Mouse (Mus musculus): ENCODE results near the gene Ttbk1.
A peak's percentile ranks its signal among the peaks of the same experiment; 100 is the strongest.
"Not testable (repeated sequence)": the region's sequence is repeated elsewhere in the genome, so short reads cannot be mapped to it uniquely, and the experiment has no call there.

Ttbk1 gene

GRCm38 (mm10) chr17:46487431-46487830 is at the start of gene Ttbk1:
TSS of gene Ttbk1 (minus strand) at chr17:46487675.
- no peak for DNase-seq (ENCODE audit: low read depth, low spot score)

GRCm38 (mm10) chr17:46525579-46526307 is 38.3 kb upstream of the Ttbk1 start:
- peak; percentile 50 for DNase-seq (ENCODE audit: low read depth, low spot score)

GRCm38 (mm10) chr17:46525065-46525464 is 37.6 kb upstream of the Ttbk1 start:
- DNase-seq (ENCODE audit: low read depth, low spot score), result no peak

- DNase-seq (ENCODE audit: low read depth, low spot score), result no peak
Observed at GRCm38 (mm10) chr17:46521963-46522668, 34.6 kb upstream of the Ttbk1 start.

- no peak for DNase-seq (ENCODE audit: low read depth, low spot score)
Observed at GRCm38 (mm10) chr17:46521174-46521573, 33.7 kb upstream of the Ttbk1 start.

- peak; percentile 63 for DNase-seq (ENCODE audit: low read depth, low spot score)
Observed at GRCm38 (mm10) chr17:46520385-46520979, 33.0 kb upstream of the Ttbk1 start.

- DNase-seq (ENCODE audit: low read depth, low spot score), result no peak
Observed at GRCm38 (mm10) chr17:46519971-46520370, 32.5 kb upstream of the Ttbk1 start.

- no peak for DNase-seq (ENCODE audit: low read depth, low spot score)
Observed at GRCm38 (mm10) chr17:46513329-46513728, 25.9 kb upstream of the Ttbk1 start.

- DNase-seq (ENCODE audit: low read depth, low spot score), result no peak
Observed at GRCm38 (mm10) chr17:46511059-46511710, 23.7 kb upstream of the Ttbk1 start.

GRCm38 (mm10) chr17:46505617-46506016 is 18.1 kb upstream of the Ttbk1 start:
- DNase-seq (ENCODE audit: low read depth, low spot score), result no peak

GRCm38 (mm10) chr17:46503847-46504638 is 16.6 kb upstream of the Ttbk1 start:
- DNase-seq (ENCODE audit: low read depth, low spot score), result no peak

- DNase-seq (ENCODE audit: low read depth, low spot score), result no peak
Observed at GRCm38 (mm10) chr17:46502775-46503174, 15.3 kb upstream of the Ttbk1 start.

GRCm38 (mm10) chr17:46497956-46498355 is 10.5 kb upstream of the Ttbk1 start:
- no peak for DNase-seq (ENCODE audit: low read depth, low spot score)

- DNase-seq (ENCODE audit: low read depth, low spot score), result peak; percentile 55
Observed at GRCm38 (mm10) chr17:46496623-46497434, 9.4 kb upstream of the Ttbk1 start, which contains the start of gene Dnph1. TSS of gene Dnph1 (plus strand) at chr17:46496711.

GRCm38 (mm10) chr17:46496081-46496480 is 8.6 kb upstream of the Ttbk1 start:
- not testable (repeated sequence) for DNase-seq (ENCODE audit: low read depth, low spot score)

- DNase-seq (ENCODE audit: low read depth, low spot score), result no peak
Observed at GRCm38 (mm10) chr17:46495486-46495885, 8.0 kb upstream of the Ttbk1 start.

GRCm38 (mm10) chr17:46486995-46487394 is 480 bp downstream of the Ttbk1 start:
- no peak for DNase-seq (ENCODE audit: low read depth, low spot score)

GRCm38 (mm10) chr17:46484461-46484875 is 3.0 kb downstream of the Ttbk1 start:
- DNase-seq (ENCODE audit: low read depth, low spot score), result no peak

- no peak for DNase-seq (ENCODE audit: low read depth, low spot score)
Observed at GRCm38 (mm10) chr17:46484021-46484431, 3.4 kb downstream of the Ttbk1 start.

- DNase-seq (ENCODE audit: low read depth, low spot score), result peak; percentile 65
Observed at GRCm38 (mm10) chr17:46483561-46484001, 3.9 kb downstream of the Ttbk1 start.
